In genomic region chr5:3501564-3502001, GRCm38 (mm10) we compare ENCODE assay signal across 9 mouse cellular contexts. TPM values are rescaled to one million over a fixed set of nuclear protein-coding genes. Genes with fewer than 3 reads are reported as not detected.
DNase-seq lines count a peak whose midpoint lies in the region; ATAC-seq and TF ChIP-seq lines count a peak whose summit lies in the region.
"Had no signal": no experiment of that assay in that cellular context is flagged by ENCODE, and none has a peak within 500 bp of the region (broad histone marks: within the 10 kb centered on the region; RNA-seq: fewer than 3 reads in every experiment).

No protein-coding gene starts in this region.

- H3K4me1 ChIP-seq in thymus, adult 2 months (replicated peaks; ENCODE audit: control insufficient read depth, insufficient read depth, low read length) = peaks cover 43% of the 10 kb centered on the region
- peaks cover 48% of the 10 kb centered on the region for H3K4me1 ChIP-seq in heart, embryonic 12.5 days (replicated peaks)
- H3K4me1 ChIP-seq in forebrain, embryonic 10.5 days = peaks cover 14% of the 10 kb centered on the region

- no peak for ATAC-seq in heart, embryonic 12.5 days (ENCODE audit: insufficient number of reproducible peaks, low FRiP score)
- ATAC-seq: hindbrain, postnatal 0 days had no signal

- no peak overlapping the region for H3K4me3 ChIP-seq in thymus, adult 2 months (ENCODE audit: control insufficient read depth, insufficient read depth, low read length)
- H3K4me3 ChIP-seq in heart, embryonic 12.5 days = no peak overlapping the region
- H3K4me3 ChIP-seq in forebrain, embryonic 10.5 days = no peak overlapping the region

- no peaks in the 10 kb centered on the region for H3K36me3 ChIP-seq in thymus, adult 2 months (ENCODE audit: control insufficient read depth, insufficient read depth, low read length)
- no peaks in the 10 kb centered on the region for H3K36me3 ChIP-seq in heart, embryonic 12.5 days
- no peaks in the 10 kb centered on the region for H3K36me3 ChIP-seq in forebrain, embryonic 10.5 days (replicated peaks)

- peak overlapping the region; percentile 63 for H3K27ac ChIP-seq in thymus, adult 2 months (ENCODE audit: control insufficient read depth, insufficient read depth, low read length)
- no peak overlapping the region for H3K27ac ChIP-seq in heart, embryonic 12.5 days (ENCODE audit: poor library complexity, severe bottlenecking)
- H3K27ac ChIP-seq in forebrain, embryonic 10.5 days = no peak overlapping the region
- H3K27ac ChIP-seq: hindbrain, postnatal 0 days had no signal

- no peak for TF ChIP-seq POLR2A in thymus, adult 2 months (IDR thresholded peaks at IDR 0.05; ENCODE audit: control insufficient read depth, extremely low read depth, insufficient read depth, low read length, poor library complexity)

- TF ChIP-seq CTCF in thymus, adult 2 months (IDR thresholded peaks at IDR 0.05; ENCODE audit: borderline replicate concordance, control insufficient read depth, extremely low read depth, insufficient read depth, low read length, poor library complexity) = no peak

- H3K4me2 ChIP-seq in heart, embryonic 12.5 days = no peak overlapping the region

- 0 out of 2 replicates have a peak overlapping the region, but pooled peaks have one; percentile 3 for H3K9ac ChIP-seq in heart, embryonic 12.5 days

- no peaks in the 10 kb centered on the region for H3K27me3 ChIP-seq in thymus, adult 2 months (ENCODE audit: control insufficient read depth, insufficient read depth, low read length)
- H3K27me3 ChIP-seq in heart, embryonic 12.5 days (replicated peaks) = no peaks in the 10 kb centered on the region
- H3K27me3 ChIP-seq in forebrain, embryonic 10.5 days (ENCODE audit: poor library complexity, severe bottlenecking) = no peaks in the 10 kb centered on the region

- H3K9me3 ChIP-seq in heart, embryonic 12.5 days (replicated peaks) = no peaks in the 10 kb centered on the region
- no peaks in the 10 kb centered on the region for H3K9me3 ChIP-seq in forebrain, embryonic 10.5 days

- DNase-seq in thymus, adult 2 months = no peak
- no peak for DNase-seq in thymus, postnatal 14 days
- DNase-seq in kidney, postnatal 4 days = peak; percentile 21 to 50
- no peak for DNase-seq in layer of hippocampus, adult 18-20 months (ENCODE audit: low spot score in 2 of 2)
- DNase-seq in layer of hippocampus, adult 11-12 months (ENCODE audit: low spot score) = no peak
- no peak for DNase-seq in forebrain, embryonic 10.5 days (ENCODE audit: extremely low spot score, low spot score)
- DNase-seq in left cerebral cortex, adult 9 months (ENCODE audit: low spot score in 2 of 2) = no peak

- 21% methylated on average over 8 of the region's 8 CpGs for WGBS in thymus, adult 2 months
- WGBS in heart, embryonic 12.5 days = 40% methylated on average over 8 of the region's 8 CpGs
- WGBS in forebrain, embryonic 10.5 days = 62% methylated on average over 8 of the region's 8 CpGs

RNA-seq across cellular contexts. Expression of gene Fam133b, which starts 42.0 kb away (rescaled TPM):
- 13.4 and 13.7 TPM in 2 replicates for polyA plus RNA-seq in thymus, adult 2 months (2012; rRNA removed)
- polyA plus RNA-seq in heart, embryonic 12.5 days (2016; fragmentation: Nextera tagmentation; extraction: Ambion mirVana) = 17.9 and 21.3 TPM in 2 replicates
- total RNA-seq in layer of hippocampus, adult 18-20 months (2021) = 10 to 100 TPM; 42.9 to 44.1 TPM
- polyA plus RNA-seq in forebrain, embryonic 10.5 days (2016; fragmentation: Nextera tagmentation; extraction: Ambion mirVana) = 35.7 and 39.3 TPM in 2 replicates

Comparison
In these comparisons a context has a peak if more than half of its experiments do, and no peak if none do; other contexts are left out.
1. DNase-seq: peak in kidney, postnatal 4 days (2 of 2); none in thymus, adult 2 months (single experiment), thymus, postnatal 14 days (single experiment), layer of hippocampus, adult 18-20 months (0 of 2), layer of hippocampus, adult 11-12 months (single experiment), forebrain, embryonic 10.5 days (single experiment) and left cerebral cortex, adult 9 months (0 of 2).